Mouse (Mus musculus) spleen, postnatal 4 days (tissue): ENCODE measurements around the gene Trp53rka.

ENCODE experiments used
- DNase-seq, 2 experiments: peaks; one replicate each; pipeline ENCODE4 v3.0.0; 2022; ENCODE audit warnings: low spot score in 2 of 2

Trp53rka gene

DNA sequence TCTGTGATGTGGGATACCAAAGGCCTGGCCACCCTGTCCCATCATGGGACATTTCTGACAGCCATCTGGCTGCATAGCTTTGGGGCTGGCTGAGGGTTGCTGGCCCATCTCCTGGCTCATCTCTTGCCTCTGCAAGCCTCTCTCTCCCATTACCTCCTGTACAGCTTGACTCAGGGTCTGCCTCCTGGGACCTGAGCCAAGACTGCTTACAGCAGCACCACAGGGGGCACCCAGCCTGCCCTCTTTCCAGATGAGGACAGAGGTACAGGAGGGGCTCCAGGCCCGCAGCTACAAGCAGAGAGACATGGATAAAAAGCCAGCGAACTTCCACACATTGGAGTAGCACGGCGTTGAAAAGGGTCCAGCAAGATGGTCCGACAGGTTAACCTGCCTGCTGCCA is 6.7 kb downstream of the Trp53rka start:
- no peak for DNase-seq

DNA sequence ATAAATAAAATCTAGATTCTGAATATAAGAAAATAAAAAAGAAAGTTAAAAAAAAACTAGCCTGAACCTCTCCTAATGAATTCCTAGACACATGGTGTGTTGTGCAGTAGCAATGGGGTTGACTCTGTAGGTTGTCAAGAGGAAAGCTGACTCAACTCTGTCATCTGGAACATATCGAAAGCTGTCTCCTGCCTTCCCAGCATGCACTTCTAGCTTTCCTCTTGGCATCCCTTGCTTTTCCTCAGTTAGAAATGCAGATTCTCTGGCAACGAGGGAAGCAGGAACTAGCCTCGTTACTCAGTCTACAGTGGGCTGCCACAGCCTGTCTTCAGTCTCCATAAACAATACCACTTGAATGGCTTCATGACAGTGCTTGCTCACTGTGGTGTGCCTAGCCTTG is 7.3 kb downstream of the Trp53rka start:
- DNase-seq = no peak

DNA sequence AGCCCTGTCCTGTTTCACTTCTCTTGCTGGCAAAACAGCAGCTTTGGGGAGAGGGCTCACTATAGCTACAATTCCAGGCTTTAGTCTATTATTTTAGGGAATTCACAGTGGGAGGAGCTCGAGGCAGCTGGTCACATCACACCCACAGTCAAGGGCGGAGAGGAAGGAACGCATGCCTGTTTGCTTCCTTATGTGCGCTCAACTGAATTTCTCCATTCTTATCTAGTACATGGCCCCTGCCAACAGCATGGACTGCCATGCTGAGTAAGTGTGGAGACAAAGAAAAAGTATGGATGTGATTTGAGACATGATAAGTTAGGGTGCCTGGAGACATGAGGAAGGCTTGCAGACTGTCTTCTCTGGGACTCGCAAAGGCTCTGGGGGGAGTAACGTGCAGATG is 9.0 kb downstream of the Trp53rka start:
- DNase-seq = no peak

DNA sequence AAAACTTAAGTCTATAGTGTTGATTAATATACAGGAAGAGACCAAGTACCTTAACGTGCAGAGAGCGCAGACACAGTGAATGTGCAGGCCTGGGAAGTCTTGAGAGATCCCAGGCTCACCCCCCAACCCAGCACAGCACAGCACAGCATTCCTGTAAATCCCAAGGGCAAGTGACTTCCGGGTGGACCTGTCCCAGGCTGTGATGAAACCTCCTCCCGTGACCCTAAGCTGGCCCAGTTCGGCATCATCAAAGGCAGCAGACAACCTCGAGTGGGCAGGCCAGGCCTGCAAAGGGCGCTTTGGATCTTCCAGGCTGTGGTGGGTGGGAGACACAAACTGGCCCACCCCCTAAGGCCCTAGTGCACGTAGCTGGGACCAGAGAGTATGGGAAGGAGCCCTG is 11.1 kb downstream of the Trp53rka start:
- no peak for DNase-seq

DNA sequence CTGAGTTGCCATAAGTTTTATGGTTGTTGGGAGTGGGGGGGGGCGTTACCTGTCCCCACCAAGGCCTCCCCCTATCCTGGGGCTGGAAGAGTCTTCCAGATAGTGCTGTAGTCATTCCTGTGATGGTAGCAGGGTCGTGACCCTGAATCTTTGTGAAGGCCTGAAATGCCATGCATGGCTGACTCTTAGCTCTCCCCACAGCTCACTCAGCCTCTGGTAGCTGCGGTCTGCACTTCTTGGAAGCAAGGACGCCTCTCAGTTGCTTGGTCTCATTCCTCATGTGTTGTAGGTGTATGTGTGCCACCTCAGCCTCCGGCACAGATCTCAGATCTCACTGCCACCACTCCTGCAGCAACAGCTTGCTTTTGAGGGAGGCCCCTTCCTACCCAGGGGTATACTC is 17.3 kb downstream of the Trp53rka start:
- no peak for DNase-seq

DNA sequence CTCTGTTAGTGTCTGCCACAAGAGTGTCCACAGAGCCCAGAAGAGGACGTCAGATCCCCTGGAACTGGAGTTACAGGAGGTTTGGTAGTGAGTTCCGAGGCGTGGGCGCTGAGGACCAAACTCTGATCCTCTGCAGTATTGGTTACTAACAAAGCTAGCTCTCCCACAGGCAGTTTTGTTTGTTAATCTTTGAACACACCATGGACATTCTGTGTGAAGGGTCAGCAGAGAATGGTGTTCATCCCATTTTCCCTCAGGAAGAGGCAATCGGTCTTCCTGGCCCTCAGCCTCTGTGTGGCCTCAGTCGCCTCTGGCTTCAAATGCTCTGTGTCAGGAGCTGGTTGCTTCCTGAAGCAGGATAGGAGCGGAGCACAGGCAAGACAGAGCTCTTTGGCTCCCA is 17.7 kb downstream of the Trp53rka start:
- no peak for DNase-seq

DNA sequence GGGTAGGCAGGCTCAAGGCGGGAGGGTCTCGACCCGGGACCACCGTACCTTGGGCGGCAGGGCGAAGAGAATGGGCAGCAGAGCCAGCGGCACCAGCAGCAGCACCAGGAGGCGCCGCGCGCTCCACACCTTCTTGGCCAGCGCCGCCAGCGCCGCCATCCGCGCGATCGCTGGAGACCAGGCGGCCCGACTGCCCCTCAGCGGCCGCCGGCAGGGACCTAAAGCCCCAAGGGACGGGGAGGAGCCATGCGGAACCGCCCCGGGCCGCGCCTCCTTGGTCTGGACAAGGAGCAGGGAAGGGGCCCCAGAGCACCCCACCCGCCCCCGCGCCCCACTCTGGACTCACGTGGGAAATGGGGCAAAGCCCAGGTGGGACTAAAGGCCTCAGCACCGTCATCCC is 20.1 kb downstream of the Trp53rka start, which contains the start of gene Slc13a3:
TSS of gene Slc13a3 (minus strand) at position 228 of the 400 bp plus-strand sequence.
- no peak for DNase-seq

DNA sequence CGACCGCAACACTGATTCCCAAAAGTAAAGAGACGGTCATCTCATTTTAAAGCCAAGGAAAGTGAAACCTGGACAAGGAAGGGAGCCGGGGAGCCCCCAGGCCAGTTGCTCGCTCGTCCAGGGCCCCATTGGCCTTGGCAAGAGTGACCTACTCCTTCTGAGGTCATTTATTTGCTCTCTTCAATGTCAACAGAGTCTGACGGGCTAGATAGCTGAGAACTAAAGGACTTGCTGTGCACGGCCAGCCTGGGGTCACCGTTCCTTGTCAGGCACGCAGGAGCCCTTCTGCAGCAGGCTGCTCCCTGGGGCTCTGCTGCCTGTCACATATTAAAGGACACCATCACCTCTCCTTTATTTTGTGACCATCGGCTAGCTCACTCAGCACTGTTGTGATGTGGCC is 21.2 kb downstream of the Trp53rka start:
- no peak for DNase-seq

DNA sequence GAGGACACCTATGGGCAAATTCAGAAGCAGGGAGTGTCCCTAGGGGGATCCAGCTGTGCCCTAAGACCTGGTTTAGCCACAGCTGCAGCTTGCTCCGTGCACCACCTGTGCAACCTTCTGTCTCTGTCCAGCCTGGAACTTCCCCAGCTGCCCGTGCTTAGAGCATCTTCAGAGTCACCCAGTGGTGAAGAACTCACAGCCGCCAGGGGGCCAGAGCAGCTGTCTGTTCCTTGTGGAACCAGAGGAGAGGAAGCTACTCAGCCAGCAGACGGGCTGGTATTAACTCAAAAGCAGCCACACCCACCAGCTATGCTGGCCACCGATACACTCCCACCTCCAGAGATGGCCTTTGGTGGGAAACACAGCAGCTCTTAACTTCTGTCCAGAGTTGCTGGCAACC is 23.0 kb downstream of the Trp53rka start:
- peak; percentile 28 to 71 for DNase-seq

DNA sequence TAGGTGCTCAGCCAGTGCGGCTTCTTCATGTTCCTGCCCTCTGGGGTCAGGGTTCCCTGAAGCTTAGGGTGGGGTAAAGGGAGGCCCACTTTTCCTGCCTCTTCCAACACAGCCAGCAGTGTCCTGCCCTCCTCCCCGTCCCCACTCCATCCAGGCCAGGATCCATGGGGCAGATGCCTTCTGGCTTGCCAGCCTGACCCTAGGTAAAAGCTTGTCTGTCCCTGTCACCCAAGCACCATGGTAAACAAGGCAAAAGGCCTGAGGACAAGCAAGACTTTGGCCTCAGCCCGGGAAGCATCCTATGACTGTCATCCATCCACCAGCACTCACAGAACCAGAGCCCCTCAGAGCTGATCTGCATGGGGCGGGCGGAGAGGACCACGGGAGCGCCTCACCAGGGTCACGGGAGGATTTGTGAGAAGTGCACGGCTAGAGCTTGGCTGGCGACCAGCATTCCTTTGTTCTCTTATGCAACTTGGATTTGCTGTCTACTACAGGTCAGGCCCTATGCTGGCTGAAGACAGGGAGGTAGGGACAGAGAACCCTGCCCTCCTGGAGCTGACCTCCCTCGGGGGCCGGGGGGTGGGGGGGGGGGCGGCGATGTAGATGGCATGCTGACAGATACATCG is 25.2 kb downstream of the Trp53rka start:
- no peak for DNase-seq

DNA sequence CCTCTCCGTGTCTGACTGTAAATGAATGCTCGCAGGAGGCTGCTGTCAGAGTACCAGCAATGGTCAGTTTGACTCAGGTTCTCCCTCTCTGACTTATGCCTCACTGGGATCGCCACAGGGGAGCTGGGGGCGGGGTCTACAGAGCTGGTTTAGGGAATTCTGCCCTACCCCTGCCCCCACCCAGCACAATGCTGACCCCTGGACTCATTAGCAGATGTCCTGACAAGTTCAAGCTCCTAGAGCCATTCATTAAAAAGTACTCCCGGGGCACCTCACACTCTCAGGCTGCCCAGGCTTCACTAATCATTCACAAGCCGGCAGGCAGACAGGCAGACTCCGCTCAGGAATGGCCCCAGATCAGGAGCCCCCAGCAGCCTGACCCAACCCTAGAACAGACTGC is 33.5 kb downstream of the Trp53rka start:
- DNase-seq = no peak

DNA sequence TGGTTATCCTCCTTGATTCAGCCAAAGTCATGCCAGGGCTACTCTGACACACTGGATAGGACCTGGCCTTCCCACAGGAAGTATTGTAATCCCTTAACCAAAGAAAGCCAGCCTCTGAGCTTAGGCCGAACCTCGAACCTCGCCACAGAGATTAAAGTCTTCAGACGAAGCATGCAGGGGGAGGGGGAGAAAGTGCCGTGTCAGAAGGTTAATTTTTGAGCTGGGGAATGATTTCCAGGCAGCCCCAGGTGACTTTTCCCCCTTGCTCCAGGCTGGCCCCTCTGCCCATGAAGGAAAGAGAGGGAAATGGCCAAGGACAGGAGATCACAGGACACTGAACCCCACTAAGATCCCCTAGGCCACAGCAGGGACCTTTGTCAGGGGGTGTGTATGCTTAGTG is 34.9 kb downstream of the Trp53rka start:
- DNase-seq = no peak

DNA sequence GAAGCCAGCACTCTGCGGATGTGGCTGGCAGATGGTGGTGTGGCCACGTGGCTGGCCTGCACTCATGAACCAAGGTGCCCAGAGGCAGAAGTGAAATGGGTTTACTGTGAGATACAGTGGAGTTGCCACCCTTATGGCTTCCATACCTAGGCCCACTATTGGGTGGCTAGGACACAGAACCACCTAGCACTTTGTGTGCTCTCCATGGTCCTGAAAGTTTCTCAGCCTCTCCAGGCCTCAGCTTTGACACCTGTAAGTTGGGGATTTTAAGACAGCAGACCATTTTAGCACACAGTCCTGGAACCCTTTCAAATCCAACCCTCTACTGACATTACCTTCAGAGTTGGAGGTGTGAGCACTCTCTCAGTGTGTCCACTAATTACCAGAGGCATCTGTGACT is 36.4 kb downstream of the Trp53rka start:
- no peak for DNase-seq

DNA sequence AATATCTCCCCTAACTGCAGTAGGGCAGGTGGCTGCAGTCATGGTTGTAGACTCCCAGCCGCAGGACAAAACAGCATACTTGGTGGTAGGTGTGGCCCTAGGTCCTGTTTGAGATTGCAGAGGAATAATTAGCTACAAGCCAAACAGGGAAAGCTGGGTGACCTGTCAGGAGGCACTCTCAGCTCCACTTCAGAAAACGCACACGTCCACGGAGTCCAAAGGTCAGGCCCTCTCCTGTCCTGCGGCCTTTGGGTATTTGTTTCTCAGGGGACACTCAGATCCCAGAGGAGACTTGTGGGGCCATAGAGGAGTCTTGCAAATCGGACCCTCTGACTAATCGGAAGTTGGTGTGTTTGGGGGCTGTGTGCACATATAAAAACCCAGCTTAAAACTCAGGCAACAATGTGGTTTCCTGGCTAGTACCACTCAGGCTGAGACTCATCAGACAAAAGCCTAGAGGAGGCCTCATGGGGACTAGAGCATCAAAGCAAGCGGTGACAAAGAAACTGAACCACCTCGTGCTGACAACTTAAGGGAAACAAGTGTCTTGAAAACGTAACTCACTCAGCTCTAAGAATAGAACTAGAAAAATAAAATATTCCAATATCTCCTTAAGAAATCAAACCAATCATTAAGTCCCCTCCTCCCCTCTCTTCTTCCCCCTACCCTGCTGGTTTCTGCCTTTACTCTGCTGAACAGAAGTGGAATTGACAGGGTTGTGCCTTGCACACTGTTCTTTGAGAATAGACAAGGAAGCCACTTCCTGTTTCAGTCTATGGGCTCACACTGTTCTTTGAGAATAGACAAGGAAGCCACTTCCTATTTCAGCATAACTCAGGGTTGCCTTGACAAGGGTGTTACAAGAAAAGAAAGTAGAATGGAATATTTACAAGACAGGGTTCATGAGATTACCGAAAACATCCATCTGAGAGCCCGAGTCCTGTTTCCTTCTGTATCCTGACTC is 40.1 kb downstream of the Trp53rka start:
- no peak for DNase-seq

DNA sequence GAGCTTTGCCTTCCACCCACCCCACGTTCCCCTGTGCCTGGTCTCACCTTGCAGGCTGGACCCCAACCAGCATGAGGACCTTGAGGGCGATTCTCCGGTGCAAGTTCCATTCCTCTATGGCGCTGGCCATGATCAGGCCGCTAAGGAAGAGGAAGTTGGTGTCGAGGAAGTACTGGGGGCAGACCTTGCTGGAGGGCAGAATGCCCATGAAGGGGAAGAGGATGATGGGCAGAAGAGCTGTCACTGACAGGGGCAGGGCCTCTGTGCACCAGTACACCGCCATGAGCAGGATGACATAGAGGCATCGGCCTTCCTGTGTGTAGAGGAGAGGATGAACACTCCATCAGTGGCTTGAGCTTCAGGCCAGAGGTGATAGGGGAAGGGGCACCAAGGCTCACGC is 44.6 kb downstream of the Trp53rka start:
- DNase-seq = no peak

DNA sequence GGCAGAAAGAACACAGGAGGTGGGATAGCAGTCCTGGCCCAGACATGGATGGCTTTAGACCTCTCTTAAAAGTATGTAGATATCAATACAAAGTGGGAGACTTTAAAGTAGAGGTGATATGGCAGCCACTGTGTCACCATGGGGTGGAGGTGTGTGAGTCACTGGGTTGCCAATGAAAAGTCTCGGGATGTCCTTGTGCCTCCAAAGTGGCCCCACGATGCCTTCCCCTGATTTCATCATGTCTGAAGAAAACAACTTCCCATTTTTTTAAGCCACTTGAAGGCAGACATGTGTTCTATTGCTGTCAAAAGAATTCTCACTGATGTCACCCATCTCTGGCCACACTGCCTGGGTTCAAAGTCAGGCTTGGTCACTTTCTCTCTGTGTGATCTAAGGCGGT is 48.3 kb downstream of the Trp53rka start:
- DNase-seq = no peak

DNA sequence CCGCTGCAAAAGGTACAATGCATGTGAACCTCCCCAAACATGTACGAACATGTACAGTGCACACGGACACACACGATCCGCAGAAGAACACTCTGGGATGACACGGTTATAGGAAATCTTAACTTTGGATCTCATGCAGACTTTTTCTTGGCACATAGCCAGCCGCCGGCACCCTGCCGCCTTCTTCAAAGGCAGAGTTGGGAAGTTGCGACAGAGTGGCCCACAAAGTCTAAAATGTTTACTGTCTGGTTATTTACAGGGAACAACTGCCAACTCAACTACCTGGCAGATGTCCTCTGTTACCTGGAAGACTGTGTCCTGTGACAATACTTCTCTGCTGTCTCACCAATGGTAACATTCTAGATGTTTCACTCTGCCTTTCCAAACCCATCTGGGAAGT is 50.1 kb downstream of the Trp53rka start:
- no peak for DNase-seq

DNA sequence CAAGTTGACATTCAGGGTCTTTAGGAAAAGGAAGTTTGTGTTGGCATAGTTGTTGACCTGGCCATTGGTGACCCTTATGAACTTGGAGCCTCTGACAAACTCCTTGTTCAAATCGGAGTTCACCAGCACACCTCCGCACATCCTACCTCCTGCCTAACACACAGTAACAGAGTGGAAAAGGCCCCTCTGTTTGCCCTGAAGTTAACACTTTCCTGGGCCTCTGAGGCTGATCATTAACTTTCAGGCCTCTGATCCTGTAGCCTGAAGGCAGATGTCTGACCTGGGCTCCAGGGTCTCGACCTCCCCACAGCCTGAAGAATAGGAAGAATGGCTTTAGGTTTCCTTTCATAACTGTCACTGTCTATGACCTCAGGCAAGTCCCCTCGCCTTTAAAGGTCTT is 51.5 kb downstream of the Trp53rka start:
- no peak for DNase-seq
